Mouse (Mus musculus): ENCODE measurements around the gene Prpf6. TPM values are rescaled to one million over a fixed set of nuclear protein-coding genes. Genes with fewer than 3 reads are reported as not detected.

Prpf6 gene
- 10 to 100 TPM; 65.7 to 76.5 TPM for polyA plus RNA-seq (2017; shearing (Covaris generic))

DNA sequence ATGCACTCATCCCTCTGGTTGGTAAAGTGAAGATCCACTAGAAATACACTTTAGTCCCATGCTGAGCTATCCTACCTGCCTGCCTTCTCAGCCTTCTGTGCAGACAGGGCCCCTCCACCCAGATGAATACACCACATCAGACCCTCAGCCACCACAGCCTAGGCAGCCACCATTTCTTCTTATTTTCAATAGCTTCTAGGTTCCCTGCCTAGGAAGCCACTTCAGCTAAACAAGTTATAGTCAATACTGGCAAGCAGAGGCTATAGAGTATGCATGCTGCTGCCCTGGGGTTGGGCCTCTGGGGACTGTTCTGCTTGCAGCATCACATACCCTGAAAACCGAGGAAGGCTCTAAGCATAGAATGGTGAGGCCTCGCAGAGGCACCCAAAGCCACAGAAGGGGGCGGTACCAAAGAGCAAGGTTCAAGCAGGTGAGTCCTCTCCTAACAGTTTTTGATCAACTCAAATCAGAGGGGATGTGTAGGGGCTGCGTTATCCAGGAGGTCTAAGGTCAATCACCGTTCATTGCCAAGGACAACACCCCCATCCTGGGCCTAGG is at the start of gene Prpf6:
Gene Prpf6 (plus strand): TSS at position 341 of the 558 bp plus-strand sequence.

DNA sequence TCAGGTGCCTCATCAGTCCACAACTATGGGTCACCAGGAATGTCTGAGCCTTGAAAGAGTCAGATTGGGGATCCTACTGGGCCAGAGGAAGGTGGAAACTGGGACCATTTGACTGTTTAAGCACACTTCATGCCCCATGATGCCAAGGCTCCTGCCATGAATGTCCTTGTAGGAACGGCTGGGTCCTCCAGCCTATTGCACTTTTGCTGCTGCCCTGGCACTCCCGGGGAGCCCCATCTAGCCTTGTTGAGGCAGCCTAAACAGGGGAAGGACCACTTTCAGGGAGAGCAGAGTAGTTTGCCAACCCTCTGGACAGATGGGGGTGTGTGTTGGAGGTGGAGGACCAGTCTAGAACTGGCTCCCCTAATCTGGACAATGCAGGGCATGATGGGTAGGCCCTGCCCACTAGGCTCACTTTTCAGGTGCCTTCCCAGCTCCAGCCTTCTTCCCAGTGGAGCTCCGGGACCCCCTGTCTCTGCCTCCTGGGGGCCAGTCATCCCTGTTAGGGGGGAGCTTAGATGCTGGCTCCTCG is 7.2 kb upstream of the Prpf6 start, which contains the start of gene Uckl1:
Gene Uckl1 (minus strand): TSS at position 482 of the 532 bp plus-strand sequence.

DNA sequence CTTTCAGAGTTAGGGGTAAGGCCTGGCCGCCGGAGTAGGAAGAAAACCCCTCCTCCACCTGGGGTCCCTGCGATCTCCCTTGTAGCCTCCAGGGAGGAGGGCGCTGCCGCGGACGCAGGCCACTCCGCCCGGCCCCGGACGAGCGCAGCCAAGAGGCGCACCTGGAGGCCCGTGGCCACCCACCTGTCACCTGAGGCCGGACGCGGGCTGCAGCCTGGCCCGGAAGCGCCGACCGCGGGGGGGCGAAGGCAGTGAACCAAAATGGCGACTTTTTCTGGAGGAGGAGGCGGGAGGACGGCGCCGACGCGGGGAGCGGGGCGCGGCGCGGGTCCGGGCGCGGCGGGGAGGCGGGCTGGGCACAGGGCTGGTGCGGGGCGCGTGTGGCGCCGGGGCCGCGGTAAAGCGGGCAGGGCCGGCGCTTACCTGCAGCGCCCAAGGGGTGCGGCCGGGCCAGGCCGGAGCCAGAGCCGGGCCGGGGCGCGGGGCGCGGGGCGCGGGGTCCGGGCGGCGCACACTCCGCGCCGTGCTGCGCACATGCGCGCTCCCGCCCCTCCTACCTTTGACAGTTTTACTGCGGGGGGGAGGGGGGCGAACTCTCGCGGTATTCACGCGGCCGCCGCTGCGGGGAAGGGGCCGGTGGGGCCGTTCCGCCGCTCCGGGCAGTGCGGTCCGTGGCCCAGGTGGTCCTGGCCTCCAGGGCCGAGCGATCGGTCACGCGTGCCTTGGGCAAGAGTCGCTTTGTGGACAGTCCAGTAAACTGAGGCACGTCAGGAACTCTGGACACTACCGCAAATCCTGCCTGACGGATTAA is 768 bp downstream of the Prpf6 start, which contains the start of gene Zfp512b:
Gene Zfp512b (minus strand): TSS at position 573 of the 811 bp plus-strand sequence.

DNA sequence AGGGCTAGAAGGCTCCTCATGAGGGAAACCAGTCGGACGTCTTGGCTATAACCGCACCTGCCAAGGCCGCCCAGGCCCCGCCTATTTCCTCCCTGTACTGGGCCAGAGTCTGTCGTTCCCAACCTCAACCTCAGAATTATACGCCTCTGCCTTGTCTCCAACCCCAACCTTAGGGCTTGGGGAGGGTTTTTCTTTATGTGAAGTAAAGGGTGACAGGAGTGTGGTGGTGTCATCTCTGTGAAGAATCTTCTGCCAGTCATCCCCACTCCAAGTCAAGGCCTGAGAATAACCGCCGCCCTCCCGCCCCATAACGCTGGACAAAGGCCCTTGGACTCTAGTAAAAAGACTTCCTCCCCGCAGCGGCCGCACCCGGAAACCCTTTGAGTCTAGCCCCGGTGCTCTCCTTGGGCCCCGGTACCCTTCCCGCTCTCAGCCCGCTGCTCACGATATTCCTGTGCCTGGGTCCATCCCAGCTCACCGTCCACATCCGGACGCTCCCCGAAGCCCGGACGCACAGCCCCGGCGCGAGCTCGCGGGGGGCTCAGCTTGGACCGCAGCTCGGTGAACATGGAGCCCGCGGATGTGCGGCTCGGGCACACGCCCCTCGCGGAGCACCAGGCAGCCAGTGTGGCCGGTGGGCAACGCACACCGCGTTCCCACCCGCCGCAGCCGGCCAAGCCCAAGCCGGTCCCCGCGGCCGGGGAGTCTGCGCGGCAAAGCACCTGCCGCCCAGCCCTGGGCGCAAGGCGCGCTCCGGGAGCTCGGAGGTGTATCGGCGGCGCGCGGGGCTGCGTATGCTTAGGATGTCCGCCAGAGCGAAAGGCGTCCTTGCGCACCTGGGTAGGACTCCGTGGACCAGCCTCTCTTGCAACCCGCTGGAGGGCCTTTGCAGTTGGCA is 7.0 kb downstream of the Prpf6 start, which contains the start of gene Samd10:
Gene Samd10 (minus strand): TSS at position 759 of the 898 bp plus-strand sequence.

DNA sequence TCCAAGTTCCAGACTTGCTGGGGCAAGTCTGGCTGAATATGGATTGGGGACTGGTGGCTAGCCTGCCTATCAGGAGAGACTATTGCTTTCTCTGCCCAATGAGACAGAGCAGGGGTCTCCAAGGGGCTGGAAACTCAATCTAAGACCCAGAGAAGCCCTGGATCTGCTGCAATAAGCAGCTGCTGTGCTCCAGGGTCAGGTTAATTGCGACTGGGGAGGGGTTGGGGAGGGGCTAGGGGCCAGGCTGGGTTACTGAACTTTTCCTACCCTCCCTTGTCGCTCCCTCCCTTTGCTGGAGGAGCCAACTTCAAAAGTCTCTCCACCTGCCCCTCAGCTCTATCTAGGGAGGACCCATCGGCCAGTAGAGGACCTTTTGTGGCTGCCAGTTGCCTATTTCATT is 65.1 kb downstream of the Prpf6 start, which contains the start of gene Gm29797:
Gene Gm29797 (plus strand): TSS at position 301 of the 400 bp plus-strand sequence.

DNA sequence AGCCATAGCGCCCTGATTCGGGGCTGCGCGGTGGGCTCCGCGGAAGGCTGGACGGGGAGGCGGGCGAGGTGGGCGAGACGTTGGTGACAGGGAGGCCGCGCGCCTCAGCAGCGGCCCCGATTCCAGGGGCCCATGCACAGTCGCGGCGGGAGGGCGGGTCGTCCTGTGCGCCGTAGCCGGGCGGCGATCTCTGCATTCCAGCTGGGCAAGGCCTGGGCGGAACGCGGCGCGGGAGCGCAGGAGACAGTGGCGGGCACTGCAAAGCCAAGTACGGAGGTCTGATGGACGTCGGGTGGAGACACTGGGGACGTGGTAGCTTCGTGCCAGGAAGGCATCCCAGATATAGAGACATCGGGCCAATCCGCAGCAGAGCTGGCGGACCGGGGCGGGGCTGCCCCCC is 79.7 kb downstream of the Prpf6 start, which contains the start of gene Sox18:
Gene Sox18 (minus strand): TSS at position 315 of the 400 bp plus-strand sequence.

DNA sequence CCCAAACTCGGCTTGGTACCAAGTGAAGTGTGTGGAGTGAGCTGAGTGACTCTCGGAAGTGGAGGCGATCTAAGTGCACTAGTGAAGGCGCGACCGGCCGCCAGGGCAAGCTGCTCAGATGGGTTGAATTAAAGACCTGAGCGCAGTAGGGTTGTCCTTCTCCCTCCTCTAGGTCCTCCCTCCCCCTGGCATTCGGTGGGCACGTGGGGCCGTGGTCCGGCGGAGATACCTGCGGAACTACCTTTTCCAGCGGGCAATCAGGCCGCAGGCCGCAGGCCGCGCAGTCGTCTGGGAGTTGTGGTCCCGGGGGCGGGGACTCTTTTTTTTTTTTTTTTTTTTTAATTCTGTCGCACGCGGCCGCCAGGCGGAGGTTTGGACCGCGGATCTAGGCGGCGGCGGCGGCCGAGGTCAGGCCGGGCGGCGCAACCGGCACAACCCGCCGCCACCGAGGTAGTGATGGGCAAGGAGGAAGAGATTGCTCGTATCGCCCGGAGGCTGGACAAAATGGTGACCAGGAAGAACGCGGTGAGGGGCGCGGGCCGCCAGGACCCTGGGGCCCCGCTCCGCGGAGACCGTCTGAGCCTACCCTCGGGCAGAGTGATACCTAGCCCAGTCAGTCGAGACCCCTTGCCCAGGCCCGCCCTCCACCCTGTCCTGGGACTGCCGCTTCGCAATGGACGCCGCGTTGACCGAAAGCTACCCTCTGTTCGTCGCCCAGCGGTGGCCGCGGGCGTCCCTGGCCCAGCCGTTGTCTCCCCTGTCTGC is 88.5 kb downstream of the Prpf6 start, which contains the start of gene Tcea2:
Gene Tcea2 (plus strand): TSS at position 360 of the 765 bp plus-strand sequence.

DNA sequence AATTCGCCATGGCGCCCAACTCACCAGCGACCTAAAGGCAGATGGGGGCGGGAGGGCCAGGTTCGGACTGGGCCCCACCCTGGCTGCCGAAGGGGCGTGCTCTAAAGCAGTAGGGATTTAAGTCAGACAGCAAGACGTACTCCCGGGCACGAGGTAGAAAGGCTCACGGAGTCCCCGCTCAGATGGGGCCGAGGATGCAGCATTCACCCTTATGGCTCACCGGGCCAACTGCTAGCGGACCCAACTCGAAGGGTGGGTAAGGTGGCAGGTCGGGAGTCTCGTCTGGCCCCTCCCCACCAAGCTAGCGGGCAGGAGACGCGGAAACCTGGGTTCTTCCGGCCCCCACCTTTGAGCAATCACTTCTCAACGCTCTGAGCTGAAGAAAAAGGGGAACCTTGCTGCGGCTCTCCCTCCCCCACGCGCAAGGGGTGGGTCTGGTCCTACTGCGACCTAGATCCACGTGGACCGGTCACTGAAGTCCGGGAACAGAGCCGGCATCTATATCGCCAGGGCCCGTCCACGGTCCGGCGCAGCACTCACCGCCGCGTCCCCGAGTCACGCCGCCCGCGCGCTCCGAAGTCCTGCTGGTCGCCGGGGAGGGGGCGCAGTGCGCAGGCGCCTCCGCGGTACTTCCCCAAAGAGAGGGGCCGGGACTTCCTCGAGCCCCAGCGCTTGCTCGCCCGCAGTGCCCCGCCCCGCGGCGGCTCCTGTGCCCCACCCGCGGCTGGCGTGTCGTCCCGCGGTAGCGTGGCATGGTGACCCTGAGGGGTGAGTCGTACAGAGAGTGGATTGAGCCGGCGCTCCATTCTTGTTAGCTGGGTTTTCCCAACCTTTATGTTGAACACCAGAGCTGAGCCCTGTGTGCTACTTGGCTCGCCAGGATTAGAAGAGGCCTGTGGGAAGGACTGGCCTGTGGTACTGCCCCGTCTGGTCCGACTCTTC is 101.9 kb downstream of the Prpf6 start, which contains the start of gene Rgs19:
Gene Rgs19 (minus strand): TSS at position 639 of the 942 bp plus-strand sequence.

DNA sequence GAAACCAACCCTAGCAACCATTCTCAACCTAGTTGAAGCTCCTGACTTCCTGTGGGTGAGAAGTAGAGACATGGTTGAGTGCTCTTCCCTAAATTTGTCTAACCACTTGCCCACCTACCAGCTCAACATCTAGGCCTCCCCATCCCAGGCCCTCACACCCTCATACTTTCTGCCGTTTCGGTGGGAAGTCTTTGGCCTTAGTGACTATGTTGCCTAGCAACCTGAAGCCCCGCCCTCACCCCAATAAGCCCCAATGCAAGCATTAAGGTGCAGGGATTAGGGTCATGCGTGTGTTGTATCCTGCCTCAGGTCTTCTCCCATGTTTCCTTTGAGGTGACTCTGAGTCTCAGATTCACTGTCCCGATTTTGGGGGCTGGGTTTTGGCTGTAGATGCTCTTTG is 106.6 kb downstream of the Prpf6 start, which contains the start of gene Lkaaear1:
Gene Lkaaear1 (minus strand): TSS at position 202 of the 400 bp plus-strand sequence.

Other genes starting within 250 kb of the Prpf6 start
- gene Zgpat, start 226.9 kb upstream of the Prpf6 start, polyA plus RNA-seq (2017; shearing (Covaris generic)), result 10 to 100 TPM; 65.8 to 79.5 TPM
- 100 to 1,000 TPM; 119 TPM for gene Arfrp1, start 226.5 kb upstream of the Prpf6 start, polyA plus RNA-seq (2017; shearing (Covaris generic))
- 100 to 1,000 TPM; 372 to 468 TPM for gene Lime1, start 211.8 kb upstream of the Prpf6 start, polyA plus RNA-seq (2017; shearing (Covaris generic))
- 1 to 10 TPM in 1 of 2 experiments, under 1 TPM in 1; 0.96 to 2.5 TPM for gene Zbtb46, start 132.4 kb upstream of the Prpf6 start, polyA plus RNA-seq (2017; shearing (Covaris generic))
- gene Abhd16b, start 98.7 kb upstream of the Prpf6 start, polyA plus RNA-seq (2017; shearing (Covaris generic)), result not detected
- 10 to 100 TPM; 79.5 to 90.4 TPM for gene Tpd52l2, start 94.7 kb upstream of the Prpf6 start, polyA plus RNA-seq (2017; shearing (Covaris generic))
- gene Dnajc5, start 71.4 kb upstream of the Prpf6 start, polyA plus RNA-seq (2017; shearing (Covaris generic)), result 10 to 100 TPM; 76.2 to 92.8 TPM
- 100 to 1,000 TPM; 152 to 161 TPM for gene Uckl1, start 7.0 kb upstream of the Prpf6 start, polyA plus RNA-seq (2017; shearing (Covaris generic))
- gene Zfp512b, start 935 bp downstream of the Prpf6 start, polyA plus RNA-seq (2017; shearing (Covaris generic)), result 10 to 100 TPM; 23.0 to 42.6 TPM
- 10 to 100 TPM; 34.7 to 35.0 TPM for gene Samd10, start 7.3 kb downstream of the Prpf6 start, polyA plus RNA-seq (2017; shearing (Covaris generic))
- gene Gm29797, start 65.2 kb downstream of the Prpf6 start, polyA plus RNA-seq (2017; shearing (Covaris generic)), result not detected
- under 1 TPM in 1 of 2 experiments, not detected in 1; 0.11 TPM for gene Sox18, start 79.8 kb downstream of the Prpf6 start, polyA plus RNA-seq (2017; shearing (Covaris generic))
- 10 to 100 TPM; 14.5 to 20.1 TPM for gene Tcea2, start 88.4 kb downstream of the Prpf6 start, polyA plus RNA-seq (2017; shearing (Covaris generic))
- gene Rgs19, start 102.1 kb downstream of the Prpf6 start, polyA plus RNA-seq (2017; shearing (Covaris generic)), result 100 to 1,000 TPM; 219 to 223 TPM
- gene Lkaaear1, start 106.6 kb downstream of the Prpf6 start, polyA plus RNA-seq (2017; shearing (Covaris generic)), result not detected
- under 1 TPM; 0.25 to 0.63 TPM for gene Oprl1, start 123.1 kb downstream of the Prpf6 start, polyA plus RNA-seq (2017; shearing (Covaris generic))
- gene Myt1, start 171.5 kb downstream of the Prpf6 start, polyA plus RNA-seq (2017; shearing (Covaris generic)), result under 1 TPM in 1 of 2 experiments, not detected in 1; 0.20 TPM
- gene Pcmtd2, start 246.0 kb downstream of the Prpf6 start, polyA plus RNA-seq (2017; shearing (Covaris generic)), result 10 to 100 TPM; 54.4 to 60.6 TPM

Data from activated CD4-positive, CD25-positive, alpha-beta regulatory T cell (primary cell).